Mouse (Mus musculus): ENCODE data around the gene Eaf1. TPM values are rescaled to one million over a fixed set of nuclear protein-coding genes. Genes with fewer than 3 reads are reported as not detected.
A peak's percentile ranks its signal among the peaks of the same experiment; 100 is the strongest.
"Not testable (repeated sequence)": the region's sequence is repeated elsewhere in the genome, so short reads cannot be mapped to it uniquely, and the experiment has no call there.

Gene Eaf1
- total RNA-seq (2017): 16.8 and 18.8 TPM in 2 replicates

DNA sequence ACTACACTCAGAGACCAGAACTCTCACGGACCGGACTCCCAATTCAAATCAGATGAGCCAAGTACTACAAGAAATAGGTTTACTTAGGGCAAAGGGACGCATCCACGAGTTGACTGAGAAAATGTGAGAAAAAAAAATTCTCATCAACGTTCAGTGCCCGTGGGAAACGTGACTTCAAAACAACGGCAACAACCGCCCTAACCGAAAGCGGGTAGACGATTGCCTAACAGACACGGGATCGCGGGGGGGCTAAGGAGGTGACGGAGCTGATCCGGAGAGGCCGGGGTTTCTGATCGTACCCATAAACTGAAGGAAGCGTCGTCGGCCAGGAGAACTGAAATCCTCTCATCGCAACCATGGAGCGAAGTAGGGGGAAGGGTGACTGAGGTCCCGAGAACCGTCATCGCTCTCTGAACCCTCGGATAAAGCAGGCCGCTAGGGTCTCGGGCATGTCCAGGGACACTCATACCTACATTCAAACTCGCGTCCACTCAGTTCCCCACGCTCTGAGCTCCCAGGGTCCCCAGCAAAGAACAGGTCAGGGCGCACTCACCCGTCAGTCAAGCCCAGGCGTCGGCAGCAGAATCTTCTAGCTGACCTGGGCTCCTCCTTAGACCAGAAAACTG, at the start of gene Eaf1:
TSS of gene Eaf1 (plus strand) at position 51 of the 626 bp plus-strand sequence.
- ATAC-seq (replicated peaks in 1 of 2; ENCODE audit: insufficient read depth in 1 of 2, low FRiP score in 2 of 2, low TSS enrichment in 1 of 2, low read depth in 1 of 2, poor library complexity in 2 of 2, severe bottlenecking in 2 of 2): peak; percentile 39 to 53

GRCm38 (mm10) chr14:31448994-31449393, 45.2 kb upstream of the Eaf1 start:
- ATAC-seq (replicated peaks in 1 of 2; ENCODE audit: insufficient read depth in 1 of 2, low FRiP score in 2 of 2, low TSS enrichment in 1 of 2, low read depth in 1 of 2, poor library complexity in 2 of 2, severe bottlenecking in 2 of 2): no peak

DNA sequence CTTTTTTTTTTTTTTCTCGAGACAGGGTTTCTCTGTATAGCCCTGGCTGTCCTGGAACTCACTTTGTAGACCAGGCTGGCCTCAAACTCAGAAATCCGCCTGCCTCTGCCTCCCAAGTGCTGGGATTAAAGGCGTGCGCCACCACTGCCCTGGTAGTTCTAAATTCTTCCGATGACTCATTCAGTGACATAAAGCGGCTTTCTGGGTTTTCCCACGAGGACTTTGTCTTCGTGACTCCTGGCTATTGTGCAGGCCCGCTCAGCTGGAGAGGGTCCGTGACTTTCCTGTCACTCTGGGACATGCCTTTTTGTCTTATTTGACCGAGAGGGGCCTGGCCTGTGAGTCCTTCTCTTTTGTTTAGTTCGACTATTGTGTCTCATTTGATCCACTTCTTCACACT, 40.3 kb upstream of the Eaf1 start:
- not testable (repeated sequence) for ATAC-seq (replicated peaks in 1 of 2; ENCODE audit: insufficient read depth in 1 of 2, low FRiP score in 2 of 2, low TSS enrichment in 1 of 2, low read depth in 1 of 2, poor library complexity in 2 of 2, severe bottlenecking in 2 of 2)

DNA sequence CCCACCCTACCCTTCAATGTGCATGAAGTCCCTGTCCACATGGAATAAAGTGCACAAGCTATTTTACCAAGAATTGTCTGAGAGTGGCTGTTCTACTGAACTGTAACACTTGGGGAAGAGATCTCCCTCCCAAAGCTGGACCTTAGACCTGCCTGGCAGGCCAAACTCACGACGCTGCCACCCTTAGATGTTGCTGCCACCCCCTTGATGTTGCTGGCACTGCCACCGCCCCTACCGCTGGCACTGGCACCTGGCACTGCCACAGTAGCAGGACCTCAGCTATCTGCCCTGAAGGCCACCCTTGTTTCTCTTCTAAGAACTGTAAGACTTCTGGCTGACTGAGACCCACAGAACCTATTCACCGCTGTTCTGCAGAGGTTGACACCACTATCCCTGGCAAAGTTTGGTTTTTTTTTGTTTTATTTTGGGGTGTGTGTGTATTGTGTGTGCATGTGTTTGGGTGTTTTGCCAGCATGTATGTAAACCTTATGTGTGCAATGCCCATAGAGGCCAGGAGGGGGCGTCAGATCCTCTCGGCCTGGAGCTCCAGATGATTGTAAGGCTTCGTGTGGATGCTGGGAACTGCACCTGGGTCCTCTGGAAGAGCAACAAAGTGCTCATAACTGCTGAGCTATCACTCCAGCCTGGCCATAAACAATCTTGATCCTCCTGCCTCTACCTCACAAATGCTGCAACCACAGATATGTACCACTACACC, 39.2 kb upstream of the Eaf1 start:
- no peak for ATAC-seq (replicated peaks in 1 of 2; ENCODE audit: insufficient read depth in 1 of 2, low FRiP score in 2 of 2, low TSS enrichment in 1 of 2, low read depth in 1 of 2, poor library complexity in 2 of 2, severe bottlenecking in 2 of 2)

- no peak for ATAC-seq (replicated peaks in 1 of 2; ENCODE audit: insufficient read depth in 1 of 2, low FRiP score in 2 of 2, low TSS enrichment in 1 of 2, low read depth in 1 of 2, poor library complexity in 2 of 2, severe bottlenecking in 2 of 2)
These were observed 38.0 kb upstream of the Eaf1 start for GRCm38 (mm10) chr14:31456064-31456721.

GRCm38 (mm10) chr14:31458006-31458405, 36.2 kb upstream of the Eaf1 start:
- ATAC-seq (replicated peaks in 1 of 2; ENCODE audit: insufficient read depth in 1 of 2, low FRiP score in 2 of 2, low TSS enrichment in 1 of 2, low read depth in 1 of 2, poor library complexity in 2 of 2, severe bottlenecking in 2 of 2): no peak

DNA sequence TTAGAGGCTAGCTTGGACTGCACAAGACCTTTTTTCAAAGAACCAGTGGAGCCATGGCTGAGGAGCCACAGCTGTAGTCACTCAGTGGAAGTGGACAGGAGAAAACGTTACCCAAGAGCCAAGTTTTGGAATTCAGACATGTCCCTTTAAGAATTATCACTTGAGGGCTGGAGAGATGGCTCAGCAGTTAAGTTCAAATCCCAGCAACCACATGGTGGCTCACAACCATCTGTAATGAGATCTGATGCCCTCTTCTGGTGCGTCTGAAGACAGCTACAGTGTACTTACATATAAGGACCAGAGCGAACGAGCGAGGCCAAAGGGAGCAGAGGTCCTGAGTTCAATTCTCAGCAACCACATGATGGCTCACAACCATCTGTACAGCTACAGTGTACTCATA, 32.0 kb upstream of the Eaf1 start:
- not testable (repeated sequence) for ATAC-seq (replicated peaks in 1 of 2; ENCODE audit: insufficient read depth in 1 of 2, low FRiP score in 2 of 2, low TSS enrichment in 1 of 2, low read depth in 1 of 2, poor library complexity in 2 of 2, severe bottlenecking in 2 of 2)

GRCm38 (mm10) chr14:31462886-31463285, 31.3 kb upstream of the Eaf1 start:
- ATAC-seq (replicated peaks in 1 of 2; ENCODE audit: insufficient read depth in 1 of 2, low FRiP score in 2 of 2, low TSS enrichment in 1 of 2, low read depth in 1 of 2, poor library complexity in 2 of 2, severe bottlenecking in 2 of 2): no peak

- no peak for ATAC-seq (replicated peaks in 1 of 2; ENCODE audit: insufficient read depth in 1 of 2, low FRiP score in 2 of 2, low TSS enrichment in 1 of 2, low read depth in 1 of 2, poor library complexity in 2 of 2, severe bottlenecking in 2 of 2)
These were observed 30.0 kb upstream of the Eaf1 start for GRCm38 (mm10) chr14:31464176-31464575.

DNA sequence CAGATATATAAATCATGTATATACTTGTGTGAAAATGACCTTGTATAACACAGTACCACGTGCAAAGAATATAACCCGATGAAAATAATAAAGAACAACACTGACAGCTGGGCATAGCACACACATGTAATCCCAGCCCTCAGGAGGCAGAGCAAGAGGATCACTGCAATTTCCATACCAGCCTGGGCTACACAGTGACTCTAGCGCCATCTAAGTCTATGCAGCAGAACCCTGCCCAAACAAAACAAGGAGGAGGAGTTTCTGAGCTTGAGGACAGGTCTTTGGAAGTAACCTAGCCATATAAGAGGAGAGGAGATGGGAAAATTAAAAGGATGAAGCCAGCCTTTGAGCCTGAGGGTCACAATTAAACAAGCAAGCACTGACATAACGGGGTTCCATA, 24.5 kb upstream of the Eaf1 start:
- no peak for ATAC-seq (replicated peaks in 1 of 2; ENCODE audit: insufficient read depth in 1 of 2, low FRiP score in 2 of 2, low TSS enrichment in 1 of 2, low read depth in 1 of 2, poor library complexity in 2 of 2, severe bottlenecking in 2 of 2)

- peak; percentile 25 to 42 for ATAC-seq (replicated peaks in 1 of 2; ENCODE audit: insufficient read depth in 1 of 2, low FRiP score in 2 of 2, low TSS enrichment in 1 of 2, low read depth in 1 of 2, poor library complexity in 2 of 2, severe bottlenecking in 2 of 2)
These were observed 21.6 kb upstream of the Eaf1 start for GRCm38 (mm10) chr14:31472451-31473061.

- no peak for ATAC-seq (replicated peaks in 1 of 2; ENCODE audit: insufficient read depth in 1 of 2, low FRiP score in 2 of 2, low TSS enrichment in 1 of 2, low read depth in 1 of 2, poor library complexity in 2 of 2, severe bottlenecking in 2 of 2)
These were observed 20.9 kb upstream of the Eaf1 start for GRCm38 (mm10) chr14:31473297-31473696.

- no peak for ATAC-seq (replicated peaks in 1 of 2; ENCODE audit: insufficient read depth in 1 of 2, low FRiP score in 2 of 2, low TSS enrichment in 1 of 2, low read depth in 1 of 2, poor library complexity in 2 of 2, severe bottlenecking in 2 of 2)
These were observed 11.8 kb upstream of the Eaf1 start for GRCm38 (mm10) chr14:31482417-31482816.

- ATAC-seq (replicated peaks in 1 of 2; ENCODE audit: insufficient read depth in 1 of 2, low FRiP score in 2 of 2, low TSS enrichment in 1 of 2, low read depth in 1 of 2, poor library complexity in 2 of 2, severe bottlenecking in 2 of 2): no peak
These were observed 7.7 kb upstream of the Eaf1 start for GRCm38 (mm10) chr14:31486465-31486864.

- no peak for ATAC-seq (replicated peaks in 1 of 2; ENCODE audit: insufficient read depth in 1 of 2, low FRiP score in 2 of 2, low TSS enrichment in 1 of 2, low read depth in 1 of 2, poor library complexity in 2 of 2, severe bottlenecking in 2 of 2)
These were observed 6.1 kb upstream of the Eaf1 start for GRCm38 (mm10) chr14:31488055-31488454.

DNA sequence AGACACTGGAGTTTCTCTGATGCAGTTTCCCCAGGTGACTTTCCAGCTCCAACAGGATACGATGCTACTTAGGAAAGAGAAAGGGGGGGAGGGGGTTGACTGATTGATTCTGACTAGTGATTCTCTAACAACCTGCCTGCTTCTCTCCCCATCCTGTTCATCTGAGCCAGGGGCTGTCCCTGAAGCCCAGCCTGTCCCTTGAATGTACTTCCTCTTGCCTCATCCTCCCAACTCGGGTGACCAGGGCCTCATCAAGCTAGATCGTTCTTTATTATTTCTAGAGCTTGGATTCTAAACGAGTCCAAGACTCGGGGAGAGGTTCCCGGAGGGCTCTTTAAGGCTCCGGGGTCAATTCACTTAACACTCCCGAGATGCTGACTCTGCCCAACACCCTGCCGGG, 298 bp upstream of the Eaf1 start:
- ATAC-seq (replicated peaks in 1 of 2; ENCODE audit: insufficient read depth in 1 of 2, low FRiP score in 2 of 2, low TSS enrichment in 1 of 2, low read depth in 1 of 2, poor library complexity in 2 of 2, severe bottlenecking in 2 of 2): no peak

DNA sequence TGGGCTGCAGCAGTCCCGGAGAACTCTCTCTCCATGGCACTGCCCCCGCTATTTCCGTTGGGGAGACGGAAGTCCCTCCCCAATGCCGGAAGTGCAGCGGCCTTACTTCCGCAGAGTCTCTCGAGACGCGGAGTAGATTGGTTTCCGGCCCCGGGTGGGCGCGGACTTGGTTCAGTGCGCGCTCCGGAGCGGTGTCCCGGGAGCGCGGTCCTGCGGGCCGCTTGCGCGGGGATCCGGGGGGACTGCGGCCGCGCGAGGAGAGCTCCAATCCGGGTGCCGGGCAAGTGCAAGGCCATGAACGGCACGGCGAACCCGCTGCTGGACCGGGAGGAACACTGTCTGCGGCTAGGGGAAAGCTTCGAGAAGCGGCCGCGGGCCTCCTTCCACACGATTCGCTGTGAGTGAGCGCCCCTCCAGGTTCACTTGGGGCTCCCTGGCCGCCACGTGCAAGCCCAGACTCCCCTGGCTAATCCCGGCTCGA, 816 bp downstream of the Eaf1 start, which contains the start of gene Mettl6:
TSS of gene Mettl6 (minus strand) at position 66 of the 481 bp plus-strand sequence.
- ATAC-seq (replicated peaks in 1 of 2; ENCODE audit: insufficient read depth in 1 of 2, low FRiP score in 2 of 2, low TSS enrichment in 1 of 2, low read depth in 1 of 2, poor library complexity in 2 of 2, severe bottlenecking in 2 of 2): peak; percentile 89 to 95

- ATAC-seq (replicated peaks in 1 of 2; ENCODE audit: insufficient read depth in 1 of 2, low FRiP score in 2 of 2, low TSS enrichment in 1 of 2, low read depth in 1 of 2, poor library complexity in 2 of 2, severe bottlenecking in 2 of 2): no peak
These were observed 1.3 kb downstream of the Eaf1 start for GRCm38 (mm10) chr14:31495538-31495937.
